Mouse (Mus musculus) T-cell, adult 2 months (primary cell): ENCODE results near the gene Steap1.

ENCODE experiments used
- DNase-seq: peaks from one replicate; pipeline ENCODE4 v3.0.0; 2022; ENCODE audit warnings: low spot score

Steap1 gene

GRCm38 (mm10) chr5:5688228-5688627 is 60.9 kb downstream of the Steap1 start:
- no peak for DNase-seq

- DNase-seq, result no peak
Observed at GRCm38 (mm10) chr5:5686973-5687372, 62.2 kb downstream of the Steap1 start.
